Mouse (Mus musculus): ENCODE data around the gene Cdkn1a.
"Not testable (repeated sequence)": the region's sequence is repeated elsewhere in the genome, so short reads cannot be mapped to it uniquely, and the experiment has no call there.

Cdkn1a gene

DNA sequence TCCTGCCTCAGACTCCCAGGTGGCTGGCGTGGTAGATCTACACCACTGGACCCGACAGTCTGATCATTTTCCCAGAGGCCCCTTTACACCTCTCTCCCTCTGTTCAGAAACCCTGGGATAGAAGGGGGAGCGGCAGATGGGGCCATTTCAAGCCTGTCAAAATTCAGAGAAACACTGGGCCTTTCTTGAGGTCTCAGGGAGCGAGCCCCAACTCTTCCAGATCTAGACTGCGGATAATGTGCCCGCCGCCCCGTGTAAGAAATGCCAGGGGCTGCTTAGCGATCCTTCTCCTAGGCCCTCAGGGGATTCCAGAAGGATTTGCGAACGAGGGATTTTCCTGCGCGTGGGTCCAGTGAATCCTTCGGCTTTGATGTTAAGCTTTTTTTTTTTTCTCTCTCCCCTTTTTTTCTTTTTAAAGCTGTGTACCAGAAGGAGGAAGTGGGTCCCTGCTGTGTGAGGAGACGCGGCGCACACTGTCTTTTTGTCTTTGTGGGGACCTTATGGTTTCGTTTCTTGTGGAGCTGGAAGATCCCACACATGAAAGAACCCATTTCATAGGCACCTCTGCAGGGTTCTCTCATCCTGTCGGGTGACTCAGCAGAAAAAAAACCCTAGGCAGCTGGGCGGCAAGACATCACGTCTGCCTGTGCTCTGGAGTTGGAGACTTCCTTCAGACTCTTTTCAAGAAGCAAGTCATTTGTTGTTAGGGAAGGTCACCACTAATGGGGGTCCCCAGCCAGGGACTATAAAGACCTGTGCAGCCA is 9.0 kb upstream of the Cdkn1a start:
- DNase-seq (ENCODE audit: low spot score), result peak; percentile 38

DNA sequence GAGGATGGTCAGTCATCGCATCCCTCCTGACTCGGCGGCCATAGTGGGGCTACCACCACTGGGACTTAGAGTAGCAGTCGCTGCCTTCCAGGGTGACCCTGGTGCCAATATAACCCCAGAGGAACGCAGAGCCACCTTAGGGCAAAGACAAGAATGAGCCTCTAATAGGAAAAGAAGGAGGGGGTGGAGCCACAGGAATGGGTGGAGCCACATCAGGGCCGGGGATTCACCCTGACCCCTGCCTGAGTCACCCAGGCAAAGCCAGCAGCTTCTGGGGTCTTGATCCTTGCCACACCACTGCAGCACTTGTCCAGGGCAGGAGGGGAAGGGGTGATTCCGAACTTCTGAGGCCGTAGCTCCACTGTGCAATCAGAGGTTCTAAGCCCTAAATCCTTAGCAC is 7.2 kb upstream of the Cdkn1a start:
- DNase-seq (ENCODE audit: low spot score), result no peak

DNA sequence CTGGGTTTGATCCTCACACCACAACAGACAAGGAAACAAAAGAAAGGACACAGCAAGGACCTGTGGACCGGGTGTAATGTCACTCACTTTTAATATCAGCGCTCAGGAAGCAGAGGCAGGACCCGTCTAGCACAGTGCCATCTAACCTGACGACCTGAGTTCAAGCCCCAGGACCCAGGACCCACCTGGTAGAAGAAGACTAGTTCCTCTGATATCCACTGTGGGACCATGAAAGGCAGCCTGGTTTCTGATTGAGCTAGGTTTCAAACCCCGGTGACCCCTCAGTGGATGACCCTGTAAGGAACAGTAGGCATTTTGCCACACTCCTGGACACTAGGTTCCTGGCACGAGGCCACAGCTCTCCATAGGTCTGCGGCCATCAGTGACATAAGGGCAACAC is 6.1 kb upstream of the Cdkn1a start:
- DNase-seq (ENCODE audit: low spot score), result no peak

- DNase-seq (ENCODE audit: low spot score), result no peak
Observed at GRCm38 (mm10) chr17:29085266-29085665, 5.5 kb upstream of the Cdkn1a start.

- DNase-seq (ENCODE audit: low spot score), result no peak
Observed at GRCm38 (mm10) chr17:29086916-29087315, 3.9 kb upstream of the Cdkn1a start.

DNA sequence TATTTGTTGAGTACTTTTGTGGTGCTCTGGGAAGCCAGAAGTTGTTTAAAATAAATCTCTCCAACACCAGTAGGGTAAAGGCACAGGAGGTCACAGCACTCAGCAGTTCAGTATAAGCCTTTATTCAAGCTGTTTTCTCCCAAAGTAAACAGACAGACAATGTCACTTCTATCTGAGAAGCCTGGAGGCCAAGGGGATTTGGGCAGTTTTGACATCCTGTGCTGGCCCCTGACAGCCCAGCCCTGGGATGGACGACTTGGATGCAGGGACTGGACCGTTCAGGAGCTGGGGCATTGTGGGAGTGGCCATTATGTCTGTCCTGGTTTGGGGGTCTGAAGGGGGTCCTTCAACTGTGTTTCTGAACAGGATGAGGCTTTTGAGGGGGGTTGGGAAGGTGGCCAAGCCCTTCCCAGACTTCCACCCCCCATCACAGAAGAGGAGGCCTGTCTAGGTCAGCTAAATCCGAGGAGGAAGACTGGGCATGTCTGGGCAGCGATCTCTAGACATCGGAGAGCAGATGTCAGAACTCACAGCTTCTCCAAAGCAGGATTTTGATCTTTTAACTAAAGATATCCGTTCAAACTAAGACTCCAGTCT is 670 bp downstream of the Cdkn1a start:
- DNase-seq (ENCODE audit: low spot score), result no peak

DNA sequence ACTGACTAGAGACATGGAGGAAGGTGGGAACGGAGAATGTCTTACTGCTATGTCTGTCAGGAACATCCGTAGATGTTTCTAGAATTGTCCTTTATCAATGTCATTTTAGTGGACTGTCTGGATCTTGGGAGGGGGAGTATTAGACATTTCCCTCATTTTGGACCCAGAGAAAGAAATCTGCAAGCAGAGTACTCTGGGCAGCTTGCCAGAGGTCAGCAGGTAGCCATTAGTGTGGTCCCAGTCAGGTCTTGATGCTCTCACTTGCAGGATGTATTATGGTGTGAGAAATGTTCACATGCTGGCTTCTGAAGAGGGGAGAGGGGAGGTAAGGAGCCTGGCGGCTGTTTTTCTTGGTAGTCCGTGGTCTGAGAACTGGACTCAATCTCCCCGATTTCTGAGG is 1.7 kb downstream of the Cdkn1a start:
- no peak for DNase-seq (ENCODE audit: low spot score)

DNA sequence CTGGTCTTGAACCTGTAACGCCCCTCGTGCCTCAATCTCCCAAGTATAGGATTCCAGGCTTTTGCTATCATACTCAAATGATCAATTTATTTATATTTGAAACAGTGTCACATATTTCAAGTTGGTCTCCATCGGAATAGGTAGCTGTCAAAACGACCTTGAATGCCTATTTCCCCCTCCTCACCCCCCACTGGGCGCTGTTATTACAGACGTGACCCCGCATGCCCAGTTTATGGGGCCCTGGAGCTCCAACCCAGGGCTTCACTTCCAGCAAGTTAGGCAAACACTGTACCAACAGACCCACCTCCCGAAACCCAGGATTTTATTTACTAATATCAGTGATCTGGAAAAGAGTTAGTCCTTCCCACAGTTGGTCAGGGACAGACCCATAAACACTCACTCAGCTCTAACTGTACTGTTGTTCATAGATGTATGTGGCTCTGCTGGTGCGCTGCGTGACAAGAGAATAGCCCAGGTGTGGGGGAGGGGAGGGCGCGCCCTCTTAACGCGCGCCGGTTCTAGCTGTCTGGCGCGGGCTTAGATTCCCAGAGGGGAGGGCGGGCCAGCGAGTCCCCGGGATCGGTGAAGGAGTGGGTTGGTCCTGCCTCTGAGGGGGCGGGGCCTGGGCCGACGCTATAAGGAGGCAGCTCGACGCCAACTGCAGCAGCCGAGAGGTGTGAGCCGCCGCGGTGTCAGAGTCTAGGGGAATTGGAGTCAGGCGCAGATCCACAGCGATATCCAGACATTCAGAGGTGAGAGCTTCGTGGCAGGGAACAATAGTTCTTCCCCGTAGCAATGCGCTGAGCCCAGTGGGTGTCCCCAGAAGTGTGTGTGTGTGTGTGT is 2.6 kb downstream of the Cdkn1a start:
- DNase-seq (ENCODE audit: low spot score), result peak; percentile 85

GRCm38 (mm10) chr17:29093961-29094309 is 3.2 kb downstream of the Cdkn1a start:
- DNase-seq (ENCODE audit: low spot score), result no peak

DNA sequence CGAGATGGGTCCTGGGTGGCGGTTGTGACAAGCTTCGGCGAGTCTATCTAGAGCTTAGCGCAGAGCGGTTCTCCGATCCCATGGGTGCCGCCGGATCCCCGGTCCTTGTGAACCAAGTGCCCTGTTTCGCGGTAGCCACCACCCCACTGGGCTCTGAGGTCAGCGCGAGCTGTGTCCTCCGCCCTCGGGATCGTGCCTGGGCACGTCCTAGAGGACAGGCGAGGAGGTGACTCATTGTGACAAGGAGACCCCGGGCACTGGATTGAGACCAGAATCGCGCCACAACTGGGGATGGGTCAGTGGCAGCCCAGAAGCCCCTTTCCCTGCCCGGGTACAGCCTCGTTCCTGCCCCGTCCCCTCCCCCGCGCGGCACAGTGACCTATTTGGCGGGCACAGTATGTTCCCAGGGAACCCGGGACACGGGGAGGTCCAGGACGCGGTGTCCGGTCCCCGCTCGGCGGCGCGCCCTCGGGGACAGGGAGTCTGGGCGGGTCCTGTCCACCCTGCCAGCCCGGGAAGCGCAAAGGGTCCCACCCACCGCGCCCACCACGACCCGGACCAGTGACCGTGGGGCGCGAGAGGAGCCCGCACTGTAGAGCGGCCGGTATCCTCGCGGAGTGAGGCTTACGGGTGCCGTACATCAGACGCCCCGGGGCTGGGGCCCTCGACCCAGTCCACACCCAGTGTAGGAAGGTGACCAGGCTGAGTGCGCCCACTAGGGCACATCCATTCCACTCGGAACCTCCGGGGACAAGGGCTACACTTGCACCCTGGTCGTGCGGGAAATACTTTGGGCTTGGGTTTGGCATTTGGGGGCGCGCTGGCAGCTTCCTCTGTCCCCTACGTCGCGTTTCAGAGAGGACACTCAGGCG is 3.8 kb downstream of the Cdkn1a start:
- peak; percentile 58 for DNase-seq (ENCODE audit: low spot score)

- peak; percentile 93 for DNase-seq (ENCODE audit: low spot score)
Observed at GRCm38 (mm10) chr17:29095201-29095733, 4.5 kb downstream of the Cdkn1a start.

DNA sequence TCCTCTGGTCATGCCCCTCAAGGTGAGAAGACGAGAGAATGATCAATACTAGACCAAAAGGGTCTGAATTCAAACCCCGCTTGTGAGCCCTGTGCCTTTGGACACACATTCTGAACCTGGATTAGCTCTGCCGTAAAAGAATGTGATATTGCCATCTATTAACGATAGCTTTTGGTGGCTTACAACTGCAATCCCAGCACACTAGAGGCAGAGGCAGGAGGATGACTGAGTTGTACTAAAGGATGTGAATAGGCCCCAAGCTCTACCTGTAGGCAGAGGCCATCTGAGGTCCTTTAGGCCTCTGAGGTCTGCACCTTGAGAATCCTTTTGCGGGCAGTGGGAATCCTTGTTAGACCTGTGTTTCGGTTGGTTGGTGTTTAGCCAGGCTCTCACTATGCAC is 5.5 kb downstream of the Cdkn1a start:
- no peak for DNase-seq (ENCODE audit: low spot score)

DNA sequence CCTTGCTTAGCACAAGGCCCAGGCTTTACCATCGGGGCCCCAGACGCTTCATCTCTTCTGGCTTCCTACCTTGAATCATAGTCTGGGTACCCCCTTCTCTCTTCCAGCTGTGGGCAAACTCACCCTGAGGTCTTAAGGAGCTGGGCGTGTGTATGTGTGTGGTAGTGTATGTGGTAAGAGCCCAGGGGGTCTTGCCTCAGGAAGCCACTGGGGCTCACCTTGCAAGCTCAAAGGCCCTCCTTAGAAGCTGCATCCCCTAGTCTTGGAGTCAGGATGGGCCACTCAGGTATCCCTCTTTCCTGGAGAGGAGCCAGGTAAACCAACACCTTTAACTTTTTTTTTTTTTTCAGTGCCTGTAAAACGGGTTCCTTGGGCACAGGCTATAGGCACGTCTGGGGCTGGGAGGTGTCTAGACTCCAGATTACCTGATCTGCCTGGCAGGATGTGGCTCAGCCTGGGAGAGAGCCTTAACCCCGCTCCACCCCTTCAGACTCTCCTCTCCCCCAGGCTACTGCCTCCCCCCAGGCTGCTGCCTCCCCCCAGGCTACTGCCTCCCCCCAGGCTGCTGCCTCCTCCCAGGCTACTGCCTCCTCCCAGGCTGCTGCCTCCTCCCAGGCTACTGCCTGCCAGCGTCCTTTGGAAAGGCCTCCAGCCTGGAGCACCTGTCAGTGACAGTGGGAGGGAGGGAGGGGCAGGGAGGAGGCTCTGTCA is 6.2 kb downstream of the Cdkn1a start:
- DNase-seq (ENCODE audit: low spot score), result no peak

DNA sequence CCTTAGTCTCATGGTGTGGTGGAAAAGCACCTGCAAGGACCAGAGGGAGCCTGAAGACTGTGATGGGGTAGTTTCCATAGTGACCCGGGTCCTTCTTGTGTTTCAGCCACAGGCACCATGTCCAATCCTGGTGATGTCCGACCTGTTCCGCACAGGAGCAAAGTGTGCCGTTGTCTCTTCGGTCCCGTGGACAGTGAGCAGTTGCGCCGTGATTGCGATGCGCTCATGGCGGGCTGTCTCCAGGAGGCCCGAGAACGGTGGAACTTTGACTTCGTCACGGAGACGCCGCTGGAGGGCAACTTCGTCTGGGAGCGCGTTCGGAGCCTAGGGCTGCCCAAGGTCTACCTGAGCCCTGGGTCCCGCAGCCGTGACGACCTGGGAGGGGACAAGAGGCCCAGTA is 7.5 kb downstream of the Cdkn1a start:
- no peak for DNase-seq (ENCODE audit: low spot score)

DNA sequence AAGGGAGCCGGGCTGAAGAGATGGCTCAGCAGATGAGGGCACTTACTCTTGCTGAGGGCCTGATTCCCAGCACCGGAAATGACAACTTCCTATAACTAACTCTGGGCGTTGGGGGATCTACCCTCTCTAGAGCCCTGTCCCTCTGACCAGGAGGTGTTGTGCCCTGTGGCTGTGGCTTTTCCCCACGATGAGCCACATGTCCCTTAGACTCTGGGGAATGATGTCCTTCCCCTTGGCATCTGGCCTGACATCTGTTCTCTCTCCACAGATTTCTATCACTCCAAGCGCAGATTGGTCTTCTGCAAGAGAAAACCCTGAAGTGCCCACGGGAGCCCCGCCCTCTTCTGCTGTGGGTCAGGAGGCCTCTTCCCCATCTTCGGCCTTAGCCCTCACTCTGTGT is 8.3 kb downstream of the Cdkn1a start:
- no peak for DNase-seq (ENCODE audit: low spot score)

DNA sequence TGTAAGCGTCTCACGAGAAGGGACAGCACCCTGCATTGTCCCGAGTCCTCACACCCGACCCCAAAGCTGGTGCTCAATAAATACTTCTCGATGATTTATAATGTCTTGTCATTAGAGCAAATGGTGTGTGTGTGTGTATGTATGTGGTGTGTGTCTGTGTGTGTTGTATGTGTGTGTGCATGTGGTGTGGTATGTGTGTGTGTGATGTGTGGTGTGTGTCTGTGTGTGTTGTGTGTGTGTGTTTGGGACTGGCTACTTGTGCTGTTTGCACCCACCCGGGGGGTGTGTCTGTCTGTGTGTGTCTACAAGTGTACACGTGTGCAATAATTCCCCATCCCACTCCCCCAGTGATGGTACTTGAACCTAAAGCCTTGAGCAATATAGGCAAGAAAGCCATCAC is 9.9 kb downstream of the Cdkn1a start:
- DNase-seq (ENCODE audit: low spot score), result no peak

DNA sequence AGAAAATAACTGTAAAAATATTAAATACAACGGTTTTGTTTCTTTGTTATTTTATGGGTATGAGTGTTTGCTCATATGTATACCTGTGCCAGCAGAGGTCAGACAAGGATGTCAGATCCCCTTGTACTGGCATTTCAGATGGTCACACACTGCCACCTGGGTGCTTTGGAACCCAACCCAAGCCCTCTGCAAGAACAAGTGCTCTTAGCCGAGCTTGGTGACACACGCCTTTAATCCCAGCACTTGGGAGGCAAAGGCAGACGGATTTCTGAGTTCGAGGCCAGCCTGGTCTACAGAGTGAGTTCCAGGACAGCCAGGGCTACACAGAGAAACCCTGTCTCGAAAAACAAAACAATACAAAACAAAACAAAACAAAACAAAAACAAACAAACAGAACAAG is 19.6 kb downstream of the Cdkn1a start:
- not testable (repeated sequence) for DNase-seq (ENCODE audit: low spot score)

DNA sequence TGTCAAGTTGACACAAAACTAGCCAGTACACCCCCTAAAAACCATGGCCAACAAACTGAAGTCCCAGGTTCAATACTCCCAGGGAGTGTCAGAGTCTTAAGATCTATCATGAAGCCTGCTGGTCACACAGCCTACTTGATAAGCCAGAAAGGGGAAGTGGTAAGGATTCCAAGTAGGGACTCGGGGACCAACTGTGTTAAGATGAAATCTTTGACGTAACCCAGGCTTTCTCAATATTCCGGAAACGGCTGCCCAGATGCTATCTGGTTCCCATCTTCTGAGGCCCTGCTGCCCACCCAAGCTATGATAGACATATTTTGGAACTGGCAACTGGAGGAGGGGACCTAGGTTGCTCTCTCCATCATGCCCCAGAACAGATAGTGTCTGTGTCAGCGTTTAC is 20.6 kb downstream of the Cdkn1a start:
- DNase-seq (ENCODE audit: low spot score), result no peak

GRCm38 (mm10) chr17:29113591-29114352 is 23.0 kb downstream of the Cdkn1a start, which contains the start of gene Rab44:
TSS of gene Rab44 (plus strand) at chr17:29114145.
- no peak for DNase-seq (ENCODE audit: low spot score)

- no peak for DNase-seq (ENCODE audit: low spot score)
Observed at GRCm38 (mm10) chr17:29116023-29116422, 25.2 kb downstream of the Cdkn1a start.

Measured in retina, embryonic 14.5 days (tissue).